ENCODE assay signal across 23 mouse cellular contexts in the genomic region with DNA sequence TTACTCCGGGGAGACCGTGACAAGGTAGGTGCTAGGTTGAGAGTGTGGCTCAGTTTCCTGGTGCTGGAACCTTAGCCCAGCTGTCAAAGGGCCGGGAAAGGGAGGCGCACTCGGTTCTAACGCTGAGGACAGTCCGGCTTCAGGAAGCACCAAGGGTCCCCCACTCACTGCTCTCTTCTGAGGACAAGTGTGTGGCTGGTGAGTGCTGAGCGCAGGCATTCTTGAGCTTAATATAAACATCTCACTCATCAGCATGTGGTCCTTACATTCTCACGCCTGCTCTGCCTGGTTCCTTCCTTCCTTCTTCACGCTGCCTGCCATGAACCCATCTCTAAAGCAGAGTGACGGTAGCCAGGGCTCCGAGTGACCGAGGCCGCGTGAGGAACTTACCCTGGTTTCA.
"Had no signal": no experiment of that assay in that cellular context is flagged by ENCODE, and none has a peak within 500 bp of the region (broad histone marks: within the 10 kb centered on the region; RNA-seq: fewer than 3 reads in every experiment).

No protein-coding gene starts in this region.

- H3K27me3 ChIP-seq: heart, embryonic 12.5 days; heart, embryonic 15.5 days; hindbrain, embryonic 13.5 days; hindbrain, embryonic 15.5 days; kidney, embryonic 15.5 days; limb, embryonic 13.5 days; limb, embryonic 15.5 days had no signal

- H3K36me3 ChIP-seq: heart, embryonic 15.5 days had no signal

- H3K4me3 ChIP-seq: heart, adult 2 months; heart, embryonic 12.5 days; heart, embryonic 15.5 days; hindbrain, embryonic 13.5 days; hindbrain, embryonic 15.5 days; kidney, embryonic 15.5 days; limb, embryonic 13.5 days; limb, embryonic 15.5 days had no signal

- H3K27ac ChIP-seq: heart, adult 2 months; heart, embryonic 15.5 days; hindbrain, embryonic 13.5 days; hindbrain, embryonic 15.5 days; hindbrain, postnatal 0 days; kidney, embryonic 15.5 days; kidney, postnatal 0 days; limb, embryonic 13.5 days; limb, embryonic 15.5 days had no signal

- H3K9me3 ChIP-seq: heart, embryonic 15.5 days; hindbrain, embryonic 13.5 days; hindbrain, embryonic 15.5 days; limb, embryonic 15.5 days had no signal

- H3K4me2 ChIP-seq: heart, embryonic 12.5 days; heart, embryonic 15.5 days; hindbrain, embryonic 13.5 days; hindbrain, embryonic 15.5 days; kidney, embryonic 15.5 days; limb, embryonic 13.5 days; limb, embryonic 15.5 days had no signal

- H3K9ac ChIP-seq: forebrain, postnatal 0 days; heart, embryonic 12.5 days; heart, embryonic 15.5 days; hindbrain, embryonic 13.5 days; hindbrain, embryonic 15.5 days; kidney, embryonic 15.5 days; limb, embryonic 13.5 days; limb, embryonic 15.5 days had no signal

- H3K4me1 ChIP-seq: kidney, embryonic 15.5 days; limb, embryonic 15.5 days had no signal

- ATAC-seq: forebrain, postnatal 0 days; hindbrain, postnatal 0 days; intestine, embryonic 16.5 days had no signal

- DNase-seq: forebrain, postnatal 0 days; gastrocnemius, postnatal 14 days; gastrocnemius, postnatal 36 days; heart, adult 11 months; heart, adult 2 months; kidney, adult 11 months; kidney, adult 2 months; kidney, adult 9 months; kidney, postnatal 14 days; kidney, postnatal 36 days; layer of hippocampus, adult 9-11 months; layer of hippocampus, postnatal 36 days; left cerebral cortex, postnatal 4 days had no signal
